Mouse (Mus musculus) CH12.LX (cell line): ENCODE measurements at regions not wholly inside any gene's neighbourhood (a gene's known extent, or its start where the extent isn't known, plus 50 kb on each side); places are given as distances from the start of the nearest gene placed in this dataset.

Experiments
- DNase-seq: peaks from one replicate; pipeline ENCODE4 v3.0.0-alpha.2; 2013; ENCODE audit errors: extremely low read depth
- H3K27ac ChIP-seq: 2 replicates; pipeline ENCODE4 v1.5.1; 2012; ENCODE audit warnings: low read depth, mild to moderate bottlenecking, control low read depth, moderate library complexity; ENCODE audit not compliant: insufficient read depth
- H3K27me3 ChIP-seq: replicated peaks from 2 replicates; pipeline ENCODE3; 2012; ENCODE audit warnings: inconsistent platforms
- H3K36me3 ChIP-seq, 2 experiments: replicated peaks in 1 of 2; 2 replicates each; pipeline versions ENCODE3 to v1.6.1; 2012; ENCODE audit warnings: inconsistent platforms in 1 of 2, low read length in 1 of 2, mild to moderate bottlenecking in 1 of 2, mixed read lengths in 1 of 2, moderate library complexity in 1 of 2; ENCODE audit not compliant: control insufficient read depth in 1 of 2, insufficient read depth in 1 of 2
- H3K4me1 ChIP-seq, 2 experiments: 2 replicates each; pipeline ENCODE4 v1.6.1; 2012; ENCODE audit warnings: inconsistent platforms in 1 of 2, moderate library complexity in 1 of 2; ENCODE audit not compliant: insufficient read depth in 2 of 2, control insufficient read depth in 1 of 2
- H3K4me2 ChIP-seq: 2 replicates; pipeline ENCODE4 v1.6.1; 2012; ENCODE audit warnings: low read depth, mild to moderate bottlenecking, control low read depth; ENCODE audit not compliant: poor library complexity, insufficient read depth, severe bottlenecking
- H3K4me3 ChIP-seq, 3 experiments: fragments of 150-350 bp in 1 of 3; sonication (generic) in 1 of 3; replicated peaks in 1 of 3; 2 replicates each; pipeline versions ENCODE3 to v1.5.1; 2011 to 2012; ENCODE audit warnings: low read depth in 2 of 3, low read length in 2 of 3, mild to moderate bottlenecking in 2 of 3, moderate library complexity in 2 of 3, control low read depth in 1 of 3, improper control_type of control experiment in 1 of 3, inconsistent platforms in 1 of 3, mixed read lengths in 1 of 3; ENCODE audit not compliant: poor library complexity in 1 of 3
- H3K79me2 ChIP-seq: replicated peaks from 2 replicates; pipeline ENCODE4 v1.6.1; 2012; ENCODE audit warnings: mild to moderate bottlenecking, moderate library complexity; ENCODE audit not compliant: control insufficient read depth, poor library complexity, insufficient read depth, severe bottlenecking; ENCODE audit errors: extremely low read depth
- H3K9ac ChIP-seq: 2 replicates; pipeline ENCODE4 v1.6.1; 2012; ENCODE audit warnings: low read depth, mild to moderate bottlenecking, control low read depth, moderate library complexity; ENCODE audit not compliant: insufficient read depth
- H3K9me3 ChIP-seq: replicated peaks from 2 replicates; pipeline ENCODE3; 2012; ENCODE audit warnings: low read length, inconsistent platforms, mixed read lengths
- BHLHE40 ChIP-seq: IDR thresholded peaks from 2 replicates; pipeline ENCODE4 v1.6.1; 2011; ENCODE audit warnings: mild to moderate bottlenecking, low read depth, low read length, improper control_type of control experiment
- CHD1 ChIP-seq: IDR thresholded peaks from 2 replicates; pipeline ENCODE4 v1.6.1; 2012; ENCODE audit warnings: low read depth, low read length, improper control_type of control experiment, inconsistent platforms
- CTCF ChIP-seq, 2 experiments: IDR thresholded peaks in 1 of 2; conservative IDR thresholded peaks in 1 of 2; 2 replicates each; pipeline ENCODE4 v1.5.1; 2011 to 2012; ENCODE audit warnings: low read depth in 2 of 2, low read length in 2 of 2, improper control_type of control experiment in 1 of 2, inconsistent platforms in 1 of 2, mild to moderate bottlenecking in 1 of 2, moderate library complexity in 1 of 2
- ELF1 ChIP-seq: IDR thresholded peaks from 2 replicates; pipeline ENCODE4 v1.6.1; 2014; ENCODE audit warnings: low read depth, mild to moderate bottlenecking, inconsistent platforms, low read length, improper control_type of control experiment
- EP300 ChIP-seq: IDR thresholded peaks from 2 replicates; pipeline ENCODE4 v1.6.1; 2011; ENCODE audit warnings: low read length, improper control_type of control experiment
- ETS1 ChIP-seq: conservative IDR thresholded peaks from 2 replicates; pipeline ENCODE4 v1.6.1; 2012; ENCODE audit warnings: low read depth, mild to moderate bottlenecking, inconsistent platforms, low read length, improper control_type of control experiment, moderate library complexity
- GABPA ChIP-seq: IDR thresholded peaks from 2 replicates; pipeline ENCODE4 v1.6.1; 2012; ENCODE audit warnings: low read depth, low read length, improper control_type of control experiment, inconsistent platforms; ENCODE audit not compliant: insufficient replicate concordance
- HCFC1 ChIP-seq: IDR thresholded peaks from 2 replicates; pipeline ENCODE4 v1.6.1; 2012; ENCODE audit warnings: low read depth, mild to moderate bottlenecking, inconsistent platforms, low read length, improper control_type of control experiment
- KAT2A ChIP-seq: IDR thresholded peaks from 2 replicates; pipeline ENCODE4 v1.6.1; 2012; ENCODE audit warnings: low read length, improper control_type of control experiment, inconsistent platforms; ENCODE audit not compliant: insufficient replicate concordance
- MAFK ChIP-seq: IDR thresholded peaks from 2 replicates; pipeline ENCODE4 v1.6.1; 2011; ENCODE audit warnings: low read length, improper control_type of control experiment; ENCODE audit not compliant: insufficient replicate concordance
- MAX ChIP-seq: IDR thresholded peaks from 2 replicates; pipeline ENCODE4 v1.6.1; 2011; ENCODE audit warnings: low read length, improper control_type of control experiment
- MAZ ChIP-seq: IDR thresholded peaks from 2 replicates; pipeline ENCODE4 v1.6.1; 2012; ENCODE audit warnings: low read depth, mild to moderate bottlenecking, inconsistent platforms, low read length, improper control_type of control experiment, moderate library complexity
- MXI1 ChIP-seq: IDR thresholded peaks from 2 replicates; pipeline ENCODE4 v1.6.1; 2011; ENCODE audit warnings: mild to moderate bottlenecking, low read depth, low read length, improper control_type of control experiment
- MYC ChIP-seq: IDR thresholded peaks from 2 replicates; pipeline ENCODE4 v1.6.1; 2011; ENCODE audit warnings: low read depth, mild to moderate bottlenecking, improper control_type of control experiment, low read length
- NRF1 ChIP-seq: IDR thresholded peaks from 2 replicates; pipeline ENCODE4 v1.6.1; 2014; ENCODE audit warnings: low read depth, mild to moderate bottlenecking, inconsistent platforms, low read length, improper control_type of control experiment, moderate library complexity
- POLR2AphosphoS2 ChIP-seq: IDR thresholded peaks from 2 replicates; pipeline ENCODE4 v1.6.1; 2011; ENCODE audit warnings: low read depth, low read length, improper control_type of control experiment
- RAD21 ChIP-seq: IDR thresholded peaks from 2 replicates; pipeline ENCODE4 v1.6.1; 2011; ENCODE audit warnings: low read depth, mild to moderate bottlenecking, low read length, improper control_type of control experiment, moderate library complexity
- RCOR1 ChIP-seq: conservative IDR thresholded peaks from 2 replicates; pipeline ENCODE4 v1.6.1; 2012; ENCODE audit warnings: low read depth, mild to moderate bottlenecking, inconsistent platforms, low read length, improper control_type of control experiment
- SIN3A ChIP-seq: IDR thresholded peaks from 2 replicates; pipeline ENCODE4 v1.6.1; 2012; ENCODE audit warnings: low read length, improper control_type of control experiment, inconsistent platforms
- TBP ChIP-seq: conservative IDR thresholded peaks from 2 replicates; pipeline ENCODE4 v1.6.1; 2011; ENCODE audit warnings: low read depth, low read length, improper control_type of control experiment
- TCF12 ChIP-seq: IDR thresholded peaks from 2 replicates; pipeline ENCODE4 v1.6.1; 2014; ENCODE audit warnings: low read depth, mild to moderate bottlenecking, inconsistent platforms, low read length, improper control_type of control experiment
- UBTF ChIP-seq: IDR thresholded peaks from 2 replicates; pipeline ENCODE4 v1.6.1; 2012; ENCODE audit warnings: low read depth, mild to moderate bottlenecking, inconsistent platforms, low read length, improper control_type of control experiment, moderate library complexity
- USF2 ChIP-seq: conservative IDR thresholded peaks from 2 replicates; pipeline ENCODE4 v1.6.1; 2011; ENCODE audit warnings: low read depth, low read length, improper control_type of control experiment
- ZC3H11A ChIP-seq: IDR thresholded peaks from 2 replicates; pipeline ENCODE4 v1.6.1; 2012; ENCODE audit warnings: low read depth, mild to moderate bottlenecking, inconsistent platforms, low read length, improper control_type of control experiment
- ZKSCAN1 ChIP-seq: IDR thresholded peaks from 2 replicates; pipeline ENCODE4 v1.6.1; 2012; ENCODE audit warnings: low read depth, inconsistent platforms, low read length, improper control_type of control experiment, borderline replicate concordance
- ZNF384 ChIP-seq: IDR thresholded peaks from 2 replicates; pipeline ENCODE4 v1.6.1; 2012; ENCODE audit warnings: low read depth, low read length, improper control_type of control experiment, inconsistent platforms
- dilution Hi-C: fragments of 300-500 bp; cut with MboI; formaldehyde crosslinking; loops from 2 replicates; pipeline ENCODE4 v1.14.3; 2020; ENCODE audit warnings: low sequenced_read_pairs; ENCODE audit not compliant: extremely low pct_unique_long_range_greater_than_20kb, extremely low pct_ligation_motif_present
- in situ Hi-C: fragments of 300-500 bp; cut with MboI; formaldehyde crosslinking; loops from 3 replicates; pipeline ENCODE4 v1.14.3; 2019; ENCODE audit warnings: low sequenced_read_pairs, low pct_ligation_motif_present, low pct_unique_long_range_greater_than_20kb, mixed read lengths

DNA sequence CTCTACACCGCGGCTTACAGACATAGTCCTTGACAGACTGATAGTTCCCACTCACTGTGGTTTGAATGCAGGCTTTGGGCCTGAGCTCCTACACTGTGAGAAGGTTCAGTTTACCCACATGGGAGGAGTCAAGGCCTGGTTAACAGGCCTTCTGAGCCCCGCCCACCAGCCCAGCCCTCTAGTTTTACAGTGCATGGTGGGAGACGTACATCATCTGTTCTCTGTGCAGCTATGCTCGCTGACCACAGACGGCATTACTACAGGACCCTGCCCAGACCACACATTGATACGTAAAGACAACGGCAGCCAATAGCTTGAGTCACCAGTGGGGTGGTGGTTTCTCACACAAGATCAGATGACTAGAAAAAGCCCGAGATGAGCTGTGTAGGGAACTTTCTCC is 431.0 kb downstream of the Tbc1d22a start:
- Histone ChIP-seq H3K9me3 (peaks cover 72% of the 10 kb centered on the region), H3K4me2 (no peak overlapping the region), H3K36me3 (no peaks in the 10 kb centered on the region), H3K4me3 (no peak overlapping the region), H3K79me2 (no peaks in the 10 kb centered on the region), H3K4me1 (no peaks in the 10 kb centered on the region), H3K27me3 (no peaks in the 10 kb centered on the region), H3K9ac (no peak overlapping the region), H3K27ac (no peak overlapping the region)
- no peak for DNase-seq
- TF ChIP-seq TBP (no peak), NRF1 (no peak), SIN3A (no peak), MAX (no peak), CHD1 (no peak), MXI1 (no peak), GABPA (no peak), CTCF (conservative IDR thresholded peaks at IDR 0.05 in 1 of 2, IDR thresholded peaks at IDR 0.05 in 1 of 2; ENCODE audit: low read depth in 2 of 2, low read length in 2 of 2) (no peak), HCFC1 (no peak)
- in situ Hi-C loops, result no loop called here
- dilution Hi-C loops, result no loop called here

- no peaks in the 10 kb centered on the region for H3K79me2 ChIP-seq
- H3K4me2 ChIP-seq, result no peak overlapping the region
- dilution Hi-C loops, result no loop called here
- H3K4me1 ChIP-seq, result no peaks in the 10 kb centered on the region
- TF ChIP-seq MAZ, result no peak
- TF ChIP-seq HCFC1, result no peak
- TF ChIP-seq EP300, result no peak
- no peak for TF ChIP-seq MYC
- no peak for TF ChIP-seq ZKSCAN1
- TF ChIP-seq RCOR1, result no peak
- no peak for TF ChIP-seq UBTF
- no peak for TF ChIP-seq TBP
- TF ChIP-seq CHD1, result no peak
- no peak for TF ChIP-seq ZC3H11A
- no peak for TF ChIP-seq ELF1
- TF ChIP-seq USF2, result no peak
- TF ChIP-seq MAFK, result no peak
- TF ChIP-seq POLR2AphosphoS2, result no peak
- no peak for TF ChIP-seq ZNF384
- TF ChIP-seq RAD21, result no peak
- TF ChIP-seq TCF12, result no peak
- no peak for TF ChIP-seq ETS1
- no peak for TF ChIP-seq BHLHE40
- no peak for TF ChIP-seq KAT2A
- H3K27me3 ChIP-seq, result no peaks in the 10 kb centered on the region
- H3K4me3 ChIP-seq, result no peak overlapping the region
- DNase-seq, result no peak
- peaks cover 58% of the 10 kb centered on the region for H3K9me3 ChIP-seq
- in situ Hi-C loops, result no loop called here
- H3K9ac ChIP-seq, result no peak overlapping the region
- H3K27ac ChIP-seq, result no peak overlapping the region
- no peaks in the 10 kb centered on the region for H3K36me3 ChIP-seq
Measured at GRCm38 (mm10) chr15:86648131-86648530, 433.9 kb downstream of the Tbc1d22a start.
